Mouse (Mus musculus) T-helper 17 cell (primary cell): ENCODE data around the gene Ndufa6.
"Not testable (repeated sequence)": the region's sequence is repeated elsewhere in the genome, so short reads cannot be mapped to it uniquely, and the experiment has no call there.

ENCODE experiments used
- in situ Hi-C, 2 experiments: fragments of 300-600 bp; cut with MboI, MseI; formaldehyde crosslinking; loops; 1 replicate in 1 of 2; 2 replicates in 1 of 2; pipeline ENCODE4 v1.15.1; 2025; ENCODE audit warnings: high pct_unique_total_duplicates in 2 of 2

The Ndufa6 gene

GRCm38 (mm10) chr15:82354126-82354945 is at the start of gene Ndufa6:
TSS of gene Ndufa6 (minus strand) at chr15:82354322.
- in situ Hi-C loops = no loop called here

- in situ Hi-C loops = no loop called here
Observed at GRCm38 (mm10) chr15:82403606-82404005, 49.5 kb upstream of the Ndufa6 start.

- in situ Hi-C loops = no loop called here
Observed at GRCm38 (mm10) chr15:82402741-82403140, 48.6 kb upstream of the Ndufa6 start.

GRCm38 (mm10) chr15:82402106-82402505 is 48.0 kb upstream of the Ndufa6 start:
- in situ Hi-C loops = no loop called here

GRCm38 (mm10) chr15:82401516-82401915 is 47.4 kb upstream of the Ndufa6 start:
- in situ Hi-C loops = no loop called here

- in situ Hi-C loops = not testable (repeated sequence)
Observed at GRCm38 (mm10) chr15:82395955-82396354, 41.8 kb upstream of the Ndufa6 start.

GRCm38 (mm10) chr15:82393922-82394321 is 39.8 kb upstream of the Ndufa6 start, which contains the start of gene Cyp2d11:
TSS of gene Cyp2d11 (minus strand) at chr15:82394022.
- in situ Hi-C loops = loop anchor here (5.0 kb wide), 1 partner anchor 58 kb away; no protein-coding TSS in a partner anchor

GRCm38 (mm10) chr15:82389916-82390315 is 35.8 kb upstream of the Ndufa6 start:
- in situ Hi-C loops = loop anchor here (5.0 kb wide), 1 partner anchor 62 kb away; no protein-coding TSS in a partner anchor

- in situ Hi-C loops = no loop called here
Observed at GRCm38 (mm10) chr15:82385729-82386128, 31.6 kb upstream of the Ndufa6 start.

- in situ Hi-C loops = no loop called here
Observed at GRCm38 (mm10) chr15:82382441-82382840, 28.3 kb upstream of the Ndufa6 start.

GRCm38 (mm10) chr15:82380714-82381062 is 26.6 kb upstream of the Ndufa6 start:
- in situ Hi-C loops = no loop called here

- in situ Hi-C loops = no loop called here
Observed at GRCm38 (mm10) chr15:82379871-82380713, 26.0 kb upstream of the Ndufa6 start, which contains the start of gene Cyp2d22. TSS of gene Cyp2d22 (minus strand) at chr15:82380260.

- in situ Hi-C loops = no loop called here
Observed at GRCm38 (mm10) chr15:82379511-82379870, 25.4 kb upstream of the Ndufa6 start.

GRCm38 (mm10) chr15:82378261-82379180 is 24.4 kb upstream of the Ndufa6 start:
- in situ Hi-C loops = no loop called here

- in situ Hi-C loops = no loop called here
Observed at GRCm38 (mm10) chr15:82377701-82378100, 23.6 kb upstream of the Ndufa6 start.

- in situ Hi-C loops = no loop called here
Observed at GRCm38 (mm10) chr15:82376393-82377138, 22.4 kb upstream of the Ndufa6 start.

GRCm38 (mm10) chr15:82375855-82376254 is 21.7 kb upstream of the Ndufa6 start:
- in situ Hi-C loops = no loop called here

- in situ Hi-C loops = no loop called here
Observed at GRCm38 (mm10) chr15:82374437-82374836, 20.3 kb upstream of the Ndufa6 start.

- in situ Hi-C loops = no loop called here
Observed at GRCm38 (mm10) chr15:82372991-82373390, 18.9 kb upstream of the Ndufa6 start.

- in situ Hi-C loops = no loop called here
Observed at GRCm38 (mm10) chr15:82372446-82372845, 18.3 kb upstream of the Ndufa6 start.
